Mouse (Mus musculus) heart, postnatal 0 days (tissue): ENCODE data around the gene Tspan15.

Experiments
- CTCF ChIP-seq: IDR thresholded peaks from 2 replicates; pipeline ENCODE4 v1.5.1; 2016; ENCODE audit warnings: antibody characterized with exemption, control low read depth, low read depth
- EP300 ChIP-seq: IDR thresholded peaks from 2 replicates; pipeline ENCODE4 v1.6.1; 2016; ENCODE audit warnings: antibody characterized with exemption, low read depth

DNA sequence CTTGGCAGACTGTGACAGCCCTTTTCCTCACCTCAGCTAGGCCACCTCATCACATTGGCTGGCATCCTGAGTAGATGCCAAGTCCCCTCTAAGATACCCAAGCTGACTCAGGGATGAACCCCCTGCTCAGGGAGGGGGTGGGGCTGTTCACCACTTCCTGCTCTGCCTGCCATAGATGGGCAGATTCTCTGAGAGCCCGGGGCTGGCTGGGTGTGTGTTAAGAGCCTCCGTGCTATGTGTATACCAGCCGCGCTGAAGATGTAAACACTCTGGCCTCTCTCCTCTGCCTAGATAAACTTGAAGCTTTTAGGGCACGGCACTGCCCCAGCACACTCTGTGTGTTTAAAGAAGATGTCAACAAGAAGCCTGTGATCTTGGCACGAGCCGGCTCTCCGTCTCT, 16.8 kb upstream of the Tspan15 start:
- TF ChIP-seq CTCF = no peak
- TF ChIP-seq EP300 = no peak
